Mouse (Mus musculus) forebrain, embryonic 11.5 days (tissue): ENCODE data around the gene Myh6. TPM values are rescaled to one million over a fixed set of nuclear protein-coding genes. Genes with fewer than 3 reads are reported as not detected.
"Not testable (repeated sequence)": the region's sequence is repeated elsewhere in the genome, so short reads cannot be mapped to it uniquely, and the experiment has no call there.

ENCODE experiments used
- ATAC-seq: fragments of 200-750 bp; cut with Nextera tagmentation; replicated peaks from 2 replicates; pipeline ENCODE4 v1.8.0; 2017; ENCODE audit warnings: moderate TSS enrichment; ENCODE audit not compliant: low FRiP score
- DNase-seq: peaks from one replicate; pipeline ENCODE4 v3.0.0-alpha.2; 2017; ENCODE audit warnings: low spot score
- H3K27ac ChIP-seq: fragments of 300-500 bp; sonication (generic); 2 replicates; pipeline ENCODE4 v1.5.1; 2014; ENCODE audit warnings: low read depth, low read length
- H3K27me3 ChIP-seq: fragments of 300-500 bp; sonication (generic); 2 replicates; pipeline ENCODE4 v1.6.1; 2014; ENCODE audit warnings: mild to moderate bottlenecking, low read length, mixed read lengths; ENCODE audit not compliant: control insufficient read depth, insufficient read depth
- H3K36me3 ChIP-seq: fragments of 300-500 bp; sonication (generic); 2 replicates; pipeline ENCODE4 v1.6.1; 2014; ENCODE audit warnings: mild to moderate bottlenecking, low read length, moderate library complexity, mixed read lengths; ENCODE audit not compliant: control insufficient read depth, insufficient read depth
- H3K4me1 ChIP-seq: fragments of 300-500 bp; sonication (generic); replicated peaks from 2 replicates; pipeline ENCODE4 v1.6.1; 2014; ENCODE audit warnings: low read length, mixed read lengths; ENCODE audit not compliant: control insufficient read depth, insufficient read depth
- H3K4me2 ChIP-seq: fragments of 300-500 bp; sonication (generic); 2 replicates; pipeline ENCODE4 v1.6.1; 2014; ENCODE audit warnings: low read depth, mild to moderate bottlenecking, low read length, moderate library complexity, mixed read lengths; ENCODE audit not compliant: severe bottlenecking
- H3K4me3 ChIP-seq: fragments of 300-500 bp; sonication (generic); 2 replicates; pipeline ENCODE4 v1.5.1; 2014; ENCODE audit warnings: low read depth, low read length
- H3K9ac ChIP-seq: fragments of 300-500 bp; sonication (generic); 2 replicates; pipeline ENCODE4 v1.6.1; 2014; ENCODE audit warnings: low read length
- H3K9me3 ChIP-seq: fragments of 300-500 bp; sonication (generic); 2 replicates; pipeline ENCODE4 v1.6.1; 2016; ENCODE audit warnings: low read length, mixed read lengths; ENCODE audit not compliant: control insufficient read depth
- WGBS: fragments of 180-500 bp; shearing (Covaris S2); extraction: QIAGEN DNeasy Blood & Tissue Kit; methylation state at CpG from one replicate; pipeline ENCODE4 v1.1.7; 2014; 5-methylcytosine and 5-hydroxymethylcytosine counted together
- polyA plus RNA-seq: library from polyadenylated mRNA; unstranded; fragments of >200 nt; fragmentation: Nextera tagmentation; extraction: Ambion mirVana; gene quantifications from 2 replicates; pipeline ENCODE4 v1.2.1, GENCODE M21; 2014

Gene Myh6
- polyA plus RNA-seq, 1 experiment from 2014 or later = not detected

- no peak overlapping the region for H3K4me3 ChIP-seq
- H3K4me2 ChIP-seq = no peak overlapping the region
- H3K27me3 ChIP-seq = no peaks in the 10 kb centered on the region
- H3K9me3 ChIP-seq = no peaks in the 10 kb centered on the region; the same call in 1 of the 2 replicates
- H3K4me1 ChIP-seq = peaks cover 2% of the 10 kb centered on the region; the same call in 1 of the 2 replicates
- H3K36me3 ChIP-seq = no peaks in the 10 kb centered on the region
- WGBS = 88% methylated on average over 8 of the region's 8 CpGs
- no peak overlapping the region for H3K9ac ChIP-seq
- H3K27ac ChIP-seq = no peak overlapping the region
- DNase-seq (no peak), ATAC-seq (no peak)
Observed at GRCm38 (mm10) chr14:55005967-55006366, 39.2 kb upstream of the Myh6 start.

DNA sequence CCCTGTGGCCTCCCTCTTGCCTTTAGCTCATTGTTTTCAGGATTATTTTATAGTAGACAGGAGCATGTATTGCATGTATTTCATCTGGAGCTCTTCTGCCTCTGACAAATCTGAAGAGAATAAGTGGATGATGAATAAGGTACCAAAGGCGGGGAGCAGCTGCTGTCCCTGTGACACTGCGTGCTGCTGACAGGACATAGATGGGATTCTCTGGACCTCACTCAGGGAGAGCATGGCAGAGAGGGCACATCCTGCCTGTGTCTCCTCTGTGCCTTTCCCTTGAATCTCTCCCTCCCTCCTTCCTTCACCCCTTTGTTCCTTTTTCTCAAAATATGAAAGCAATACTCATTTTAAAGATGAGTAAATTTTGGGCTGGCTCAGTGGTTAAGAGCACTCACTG, 38.8 kb upstream of the Myh6 start:
- no peak overlapping the region for H3K27ac ChIP-seq
- H3K27me3 ChIP-seq = no peaks in the 10 kb centered on the region
- H3K4me2 ChIP-seq = no peak overlapping the region
- no peak for DNase-seq
- WGBS = 71% methylated on average over 2 of the region's 2 CpGs
- no peak overlapping the region for H3K9ac ChIP-seq
- H3K36me3 ChIP-seq = no peaks in the 10 kb centered on the region
- H3K4me3 ChIP-seq = no peak overlapping the region
- peaks cover 2% of the 10 kb centered on the region; the same call in 1 of the 2 replicates for H3K4me1 ChIP-seq
- no peak for ATAC-seq
- no peaks in the 10 kb centered on the region; the same call in 1 of the 2 replicates for H3K9me3 ChIP-seq

- DNase-seq = no peak
- Histone ChIP-seq H3K4me3 (no peak overlapping the region), H3K9ac (no peak overlapping the region), H3K36me3 (no peaks in the 10 kb centered on the region), H3K27me3 (no peaks in the 10 kb centered on the region), H3K4me1 (peaks cover 2% of the 10 kb centered on the region; the same call in 1 of the 2 replicates), H3K4me2 (no peak overlapping the region), H3K9me3 (no peaks in the 10 kb centered on the region; the same call in 1 of the 2 replicates), H3K27ac (no peak overlapping the region)
- ATAC-seq = no peak
- WGBS = 68% methylated on average over 18 of the region's 18 CpGs
Observed at GRCm38 (mm10) chr14:55003878-55004855, 37.4 kb upstream of the Myh6 start.

- ATAC-seq (no peak), DNase-seq (no peak)
- no peaks in the 10 kb centered on the region for H3K27me3 ChIP-seq
- no peaks in the 10 kb centered on the region; the same call in 1 of the 2 replicates for H3K9me3 ChIP-seq
- no peak overlapping the region for H3K9ac ChIP-seq
- no peaks in the 10 kb centered on the region for H3K36me3 ChIP-seq
- H3K4me3 ChIP-seq = no peak overlapping the region
- no peak overlapping the region for H3K27ac ChIP-seq
- peaks cover 2% of the 10 kb centered on the region; the same call in 1 of the 2 replicates for H3K4me1 ChIP-seq
- WGBS = 77% methylated on average over 7 of the region's 7 CpGs
- no peak overlapping the region for H3K4me2 ChIP-seq
Observed at GRCm38 (mm10) chr14:55002687-55003120, 36.0 kb upstream of the Myh6 start.

DNA sequence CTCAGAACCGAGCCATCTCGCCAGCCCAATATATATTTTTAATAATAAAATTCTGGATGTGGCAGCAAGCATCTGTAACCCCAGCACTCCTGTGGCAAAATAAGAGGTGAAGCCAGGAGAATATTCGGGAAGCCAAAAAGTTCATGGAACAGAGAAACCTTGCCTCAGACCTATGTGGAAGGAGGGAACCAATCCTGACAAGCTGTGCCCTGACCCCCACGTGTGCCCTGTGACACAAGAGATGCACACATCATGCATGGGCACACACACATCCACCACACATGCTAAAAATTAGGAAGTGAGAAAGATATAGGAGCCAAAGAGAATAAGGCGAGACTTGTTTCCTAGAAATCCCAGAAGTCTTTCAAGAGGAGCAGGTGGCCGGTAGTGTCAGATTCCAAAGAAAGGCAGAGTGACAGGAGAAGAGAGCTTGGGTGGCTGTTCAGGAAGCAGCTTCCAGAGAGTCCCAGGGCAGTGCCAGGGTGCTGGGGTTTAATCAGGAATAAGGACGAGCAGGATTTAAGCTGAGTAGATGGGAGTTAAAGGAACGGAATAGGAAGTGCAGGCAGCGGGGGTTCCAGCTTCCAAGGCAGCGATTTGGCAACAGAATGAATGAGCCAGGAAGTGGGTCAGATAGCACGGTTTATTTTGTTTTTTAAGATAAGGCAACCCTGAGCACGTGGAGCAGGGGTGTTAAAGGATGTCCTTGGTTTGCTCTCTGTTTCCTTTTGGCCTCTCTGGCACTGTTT, 35.4 kb upstream of the Myh6 start:
- H3K4me2 ChIP-seq = no peak overlapping the region
- H3K9me3 ChIP-seq = no peaks in the 10 kb centered on the region; the same call in 1 of the 2 replicates
- 62% methylated on average over 12 of the region's 12 CpGs for WGBS
- no peak overlapping the region for H3K9ac ChIP-seq
- H3K27ac ChIP-seq = no peak overlapping the region
- no peaks in the 10 kb centered on the region for H3K36me3 ChIP-seq
- ATAC-seq (no peak), DNase-seq (no peak)
- H3K4me3 ChIP-seq = no peak overlapping the region
- peaks cover 2% of the 10 kb centered on the region; the same call in 1 of the 2 replicates for H3K4me1 ChIP-seq
- no peaks in the 10 kb centered on the region for H3K27me3 ChIP-seq

- H3K4me2 ChIP-seq = no peak overlapping the region
- no peak overlapping the region for H3K9ac ChIP-seq
- H3K27me3 ChIP-seq = no peaks in the 10 kb centered on the region
- no peaks in the 10 kb centered on the region for H3K36me3 ChIP-seq
- H3K4me3 ChIP-seq = no peak overlapping the region
- peaks cover 5% of the 10 kb centered on the region; the same call in 1 of the 2 replicates for H3K4me1 ChIP-seq
- WGBS = 97% methylated on average over 2 of the region's 2 CpGs
- no peak overlapping the region for H3K27ac ChIP-seq
- no peak for ATAC-seq
- no peaks in the 10 kb centered on the region; the same call in 1 of the 2 replicates for H3K9me3 ChIP-seq
- DNase-seq = no peak
Observed at GRCm38 (mm10) chr14:55001446-55001845, 34.7 kb upstream of the Myh6 start.

- Histone ChIP-seq H3K4me3 (no peak overlapping the region), H3K27me3 (no peaks in the 10 kb centered on the region), H3K4me2 (no peak overlapping the region), H3K9ac (no peak overlapping the region), H3K4me1 (peaks cover 8% of the 10 kb centered on the region), H3K27ac (no peak overlapping the region), H3K36me3 (no peaks in the 10 kb centered on the region), H3K9me3 (no peaks in the 10 kb centered on the region; the same call in 1 of the 2 replicates)
- WGBS = 82% methylated on average over 6 of the region's 6 CpGs
- DNase-seq = no peak
- ATAC-seq = no peak
Observed at GRCm38 (mm10) chr14:55000814-55001213, 34.1 kb upstream of the Myh6 start.

- WGBS = 85% methylated on average over 5 of the region's 5 CpGs
Observed at GRCm38 (mm10) chr14:54999868-55000267, 33.1 kb upstream of the Myh6 start.

More at GRCm38 (mm10) chr14:54999868-55000267, 33.1 kb upstream of the Myh6 start:
- H3K4me1 ChIP-seq = peaks cover 16% of the 10 kb centered on the region
- not testable (repeated sequence) for H3K9me3 ChIP-seq, H3K9ac ChIP-seq, H3K27ac ChIP-seq, ATAC-seq, DNase-seq, H3K4me3 ChIP-seq, H3K4me2 ChIP-seq, H3K36me3 ChIP-seq, H3K27me3 ChIP-seq
